Mouse (Mus musculus): ENCODE data around the gene Ap1b1.
"Not testable (repeated sequence)": the region's sequence is repeated elsewhere in the genome, so short reads cannot be mapped to it uniquely, and the experiment has no call there.

The Ap1b1 gene

DNA sequence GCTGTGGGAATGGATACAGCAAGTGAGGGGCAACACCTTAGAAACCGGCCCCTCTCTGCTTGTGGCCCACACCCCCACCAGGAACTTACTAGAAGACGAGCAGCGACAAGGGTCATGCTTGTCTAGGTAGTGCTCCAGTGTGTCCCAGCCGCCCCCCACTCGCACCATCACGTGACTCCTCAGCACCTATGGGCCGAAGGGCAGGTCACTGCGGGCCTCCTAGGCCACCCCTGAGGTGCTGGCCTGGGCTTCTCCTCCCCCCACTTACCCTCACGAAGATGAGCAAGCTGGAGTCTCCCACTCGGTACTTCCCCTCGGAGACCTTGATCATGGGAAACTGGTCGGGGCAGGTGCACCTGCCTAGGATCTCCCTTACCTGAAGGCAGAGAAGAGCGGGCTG lies 75.7 kb downstream of the Ap1b1 start:
- DNase-seq (ENCODE audit: low spot score) = no peak

DNA sequence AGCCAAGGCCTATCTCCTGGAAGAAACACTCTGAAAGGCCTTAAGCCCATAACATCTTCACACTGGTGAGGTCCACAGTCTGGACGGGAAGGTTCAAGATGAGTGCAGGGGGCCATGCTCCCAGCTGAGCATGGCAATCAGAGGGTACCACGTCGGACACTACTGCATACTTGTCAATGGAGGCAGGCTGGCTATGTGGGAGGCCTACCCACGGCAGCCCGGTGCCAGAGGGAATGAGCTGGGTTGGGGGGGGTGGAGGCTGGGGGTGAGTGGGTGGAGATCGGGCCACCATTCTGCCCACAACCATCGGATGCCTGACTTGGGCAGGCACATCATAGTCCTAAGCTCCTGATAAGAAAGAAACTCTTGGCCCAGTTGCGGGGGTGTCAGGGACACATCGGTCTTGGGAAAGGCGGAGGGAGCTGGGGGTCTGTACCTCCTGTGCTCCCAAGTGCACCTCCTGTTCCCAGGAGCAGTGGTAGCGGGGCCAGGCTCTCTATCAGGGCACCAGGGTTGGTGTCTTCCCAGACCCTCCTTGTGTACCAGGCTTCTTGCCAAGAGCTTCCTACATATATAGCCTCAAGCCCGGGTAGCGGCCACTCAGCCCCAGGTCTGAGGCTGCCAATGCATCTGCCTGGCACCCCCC lies 76.4 kb downstream of the Ap1b1 start:
- no peak for DNase-seq (ENCODE audit: low spot score)

DNA sequence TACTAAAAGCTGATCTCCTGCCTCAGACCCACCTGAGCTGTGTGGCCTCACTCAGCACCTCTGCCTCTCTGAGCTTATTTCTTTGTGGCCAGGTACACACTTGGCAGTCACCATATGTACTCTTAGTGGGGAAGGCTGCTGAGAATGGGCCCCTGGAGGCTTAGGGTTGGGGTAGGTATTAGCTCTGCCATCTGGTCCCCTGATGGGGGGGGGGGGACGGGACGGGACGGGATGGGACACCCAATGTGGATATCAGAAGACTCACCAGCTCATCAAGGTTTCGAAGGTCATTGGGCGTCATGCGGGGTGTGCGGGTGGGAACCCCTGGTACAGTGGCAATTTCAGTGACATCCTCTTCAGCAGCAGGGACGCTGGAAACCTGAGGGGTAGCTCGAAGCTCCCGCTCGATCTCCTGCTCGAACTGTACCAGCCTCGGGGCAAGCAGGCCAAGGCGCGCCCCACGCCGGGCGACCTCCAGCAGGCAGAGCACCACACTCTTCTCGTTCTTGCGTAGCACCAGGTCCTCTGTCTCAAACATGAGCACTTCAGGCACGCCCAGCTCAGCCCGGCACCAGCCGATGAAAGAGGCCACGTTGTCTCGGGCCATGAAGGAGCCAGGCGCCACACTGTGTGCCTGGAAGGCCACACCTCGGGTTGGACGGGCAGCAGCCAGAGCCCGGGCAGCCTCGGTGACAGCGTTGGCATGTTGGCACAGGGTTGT lies 77.1 kb downstream of the Ap1b1 start:
- DNase-seq (ENCODE audit: low spot score) = no peak

DNA sequence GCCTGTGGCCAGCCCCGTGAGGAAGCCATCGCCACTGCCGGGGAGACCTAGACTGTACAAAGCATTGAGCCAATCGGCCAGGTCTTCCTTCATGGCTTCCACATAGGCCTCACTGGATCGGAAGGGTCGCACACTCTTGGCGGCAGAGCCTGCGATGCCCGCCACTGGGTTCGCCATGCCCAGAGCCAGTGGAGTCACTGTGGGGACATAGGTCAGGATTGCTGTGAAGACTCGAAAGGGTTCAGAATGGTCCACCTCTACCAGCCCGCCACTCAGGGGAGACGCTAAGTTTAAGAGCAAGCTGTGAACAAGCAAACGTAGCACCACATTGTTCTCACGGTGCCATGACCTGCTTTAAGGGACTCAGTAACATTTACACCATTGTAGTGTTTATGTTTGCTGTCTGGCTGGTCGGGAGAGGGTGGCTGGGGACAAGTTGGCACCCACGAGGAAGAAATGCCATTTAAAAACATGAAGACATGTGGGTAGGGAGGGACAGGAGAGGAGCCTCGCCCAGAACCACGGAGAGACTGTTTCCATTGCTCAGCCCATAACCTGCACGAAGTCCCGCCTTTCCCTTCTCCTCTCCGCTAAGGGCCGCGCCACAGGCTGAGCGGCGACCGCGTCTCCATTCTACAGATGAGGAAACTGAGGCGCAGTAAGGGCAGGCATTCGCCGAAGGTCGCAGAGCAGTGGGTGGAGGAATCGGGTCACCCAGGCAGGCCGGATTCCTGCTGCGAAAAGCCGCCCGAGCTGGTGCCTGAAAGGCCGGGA lies 77.8 kb downstream of the Ap1b1 start:
- no peak for DNase-seq (ENCODE audit: low spot score)

DNA sequence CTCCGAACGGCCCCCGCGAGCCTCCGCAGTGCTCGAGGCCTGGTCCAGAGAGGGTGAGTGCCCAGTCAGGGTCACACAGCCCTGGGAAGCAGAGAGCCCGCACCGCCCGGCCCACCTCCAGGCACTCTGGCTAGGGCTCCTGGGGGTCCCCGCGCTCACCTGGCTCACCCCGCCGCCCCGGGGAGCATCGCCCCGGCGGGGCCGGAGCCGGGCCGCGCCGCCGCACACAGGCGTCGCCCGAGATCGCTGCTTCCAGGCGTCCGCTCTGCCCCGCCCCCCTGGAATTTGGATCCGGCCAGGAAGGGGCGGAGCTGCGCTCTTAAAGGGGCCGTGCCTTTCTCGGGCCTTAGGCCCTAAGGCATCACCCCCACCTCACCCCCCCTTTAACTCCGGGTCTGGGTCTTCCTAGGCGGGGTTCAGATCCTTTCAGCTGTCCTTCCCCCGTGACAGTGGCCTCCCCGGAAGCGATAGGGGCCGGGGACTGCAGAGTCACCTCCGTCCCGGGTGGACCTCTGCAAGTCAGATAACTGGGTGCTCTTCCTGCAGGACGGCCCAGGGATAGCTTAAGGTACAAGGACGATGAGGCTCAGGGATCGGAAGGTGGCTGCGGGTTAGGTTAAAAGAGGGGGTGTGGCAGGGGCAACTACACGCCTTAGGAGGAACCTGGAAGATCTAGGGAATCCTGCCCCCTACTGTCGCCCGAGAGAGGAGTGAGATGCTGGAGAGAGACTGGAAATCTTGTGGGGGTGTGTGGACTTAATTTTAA lies 78.6 kb downstream of the Ap1b1 start, which contains the start of gene Gas2l1:
Gene Gas2l1 (minus strand): TSS at position 272 of the 766 bp plus-strand sequence.
- peak; percentile 83 for DNase-seq (ENCODE audit: low spot score)

DNA sequence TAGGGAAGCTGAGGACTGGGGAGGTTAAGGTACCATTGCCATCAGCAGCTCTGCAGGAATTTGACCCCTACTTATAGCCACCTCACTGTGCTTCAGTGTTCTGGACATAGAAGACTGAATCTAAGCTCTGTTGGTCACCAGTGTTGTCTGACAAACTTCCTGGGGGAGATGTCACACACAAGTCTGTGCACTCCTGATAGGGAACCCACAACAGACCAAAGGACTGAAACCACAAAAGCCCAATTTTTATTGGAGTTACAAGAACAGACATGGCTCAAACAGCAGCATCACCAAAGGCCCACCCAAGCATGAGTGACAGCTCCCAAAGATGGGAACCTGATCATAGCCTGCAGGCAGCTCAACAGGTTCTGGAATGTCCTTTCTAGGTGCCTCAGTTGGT lies 80.4 kb downstream of the Ap1b1 start:
- DNase-seq (ENCODE audit: low spot score) = no peak

DNA sequence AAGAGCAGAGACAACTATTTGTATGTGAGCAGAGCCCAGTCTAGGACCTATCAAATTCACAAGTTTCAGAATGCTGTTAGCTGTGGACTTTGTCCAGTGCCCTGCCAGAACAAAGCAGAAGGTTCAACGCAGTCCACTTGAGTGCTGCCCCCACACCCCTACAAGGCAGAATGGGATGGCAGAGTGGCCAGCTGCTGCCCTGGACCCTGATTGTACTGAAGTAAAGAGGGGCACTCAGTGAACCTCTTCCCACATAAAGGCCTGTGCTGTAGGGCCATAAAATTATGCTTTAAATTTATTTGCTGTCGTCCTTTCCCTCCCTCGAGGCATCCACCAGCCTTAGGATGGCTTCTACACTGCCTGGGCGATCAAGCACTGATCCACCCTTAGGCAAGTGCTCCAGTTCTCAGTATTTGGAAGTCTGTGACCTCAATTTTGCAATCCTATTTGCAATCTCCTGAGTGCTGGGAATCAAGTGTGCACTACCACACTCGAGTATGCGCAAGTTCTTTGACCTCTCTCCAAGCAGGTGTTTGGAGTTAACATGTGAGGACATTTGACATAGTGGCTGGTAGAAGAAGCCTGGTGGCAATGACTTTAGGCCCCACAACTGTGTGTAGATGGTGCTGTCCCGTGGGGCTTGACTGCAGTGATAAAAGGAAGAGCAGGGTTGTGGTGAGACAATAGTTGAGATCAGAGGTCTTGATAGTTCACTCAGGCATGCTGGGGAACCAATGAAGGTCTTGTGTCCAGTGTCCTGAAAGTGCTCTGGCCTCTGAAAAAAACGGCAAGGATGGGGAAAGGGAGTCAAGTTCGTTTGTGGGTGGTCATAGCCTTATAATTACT lies 81.7 kb downstream of the Ap1b1 start:
- DNase-seq (ENCODE audit: low spot score) = no peak

DNA sequence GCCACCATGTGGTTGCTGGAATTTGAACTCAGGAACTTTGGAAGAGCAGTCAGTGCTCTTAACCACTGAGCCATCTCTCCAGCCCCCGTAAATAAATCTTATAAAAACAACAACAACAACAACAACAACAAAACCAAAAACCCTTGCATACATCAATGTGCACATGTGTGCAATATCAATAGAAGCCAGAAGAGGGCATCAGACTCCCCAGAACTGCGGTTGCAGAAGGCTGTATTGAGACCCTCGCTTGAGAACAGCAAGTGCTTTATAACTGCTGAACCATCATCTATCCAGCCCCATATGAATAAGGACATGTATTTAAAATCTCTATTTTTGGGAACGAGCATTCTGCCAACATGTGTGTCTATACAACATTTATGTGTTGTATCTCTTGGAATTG lies 88.3 kb downstream of the Ap1b1 start:
- DNase-seq (ENCODE audit: low spot score) = no peak

DNA sequence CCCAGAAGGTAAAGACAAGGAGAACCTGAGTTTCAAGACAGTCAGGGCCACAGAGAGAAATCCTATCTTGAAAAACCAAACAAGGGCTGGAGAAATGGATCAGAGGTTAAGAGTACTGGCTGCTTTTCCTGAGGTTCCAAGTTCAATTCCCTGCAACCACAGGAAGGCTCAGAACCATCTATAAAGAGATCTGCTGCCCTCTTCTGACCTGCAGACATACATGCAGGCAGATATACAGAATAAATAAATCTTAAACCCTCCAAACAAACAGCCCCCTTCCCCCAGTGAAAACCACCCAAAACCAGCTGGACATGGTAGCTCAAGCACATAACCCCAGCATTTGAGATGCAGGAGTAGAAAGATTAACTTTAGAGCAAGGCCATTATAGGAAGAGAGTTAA lies 89.1 kb downstream of the Ap1b1 start:
- DNase-seq (ENCODE audit: low spot score) = no peak

DNA sequence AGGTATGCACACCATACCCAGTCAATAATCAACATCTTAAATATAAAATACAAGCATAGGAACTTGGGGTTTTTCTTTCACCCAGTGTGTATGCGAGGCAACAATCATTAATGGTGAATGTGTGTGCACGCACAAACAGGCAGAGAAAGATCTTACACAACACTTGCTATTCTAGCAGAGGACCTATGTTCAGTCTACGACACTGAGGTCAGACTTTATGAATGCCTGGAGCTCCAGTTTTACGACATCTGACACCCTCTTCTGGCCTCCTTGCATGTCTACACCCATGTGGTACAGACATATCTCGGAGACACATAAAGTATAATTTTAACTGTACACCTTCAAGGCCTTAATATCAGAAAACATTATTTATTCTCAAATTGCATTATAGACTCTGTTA lies 90.2 kb downstream of the Ap1b1 start:
- not testable (repeated sequence) for DNase-seq (ENCODE audit: low spot score)

DNA sequence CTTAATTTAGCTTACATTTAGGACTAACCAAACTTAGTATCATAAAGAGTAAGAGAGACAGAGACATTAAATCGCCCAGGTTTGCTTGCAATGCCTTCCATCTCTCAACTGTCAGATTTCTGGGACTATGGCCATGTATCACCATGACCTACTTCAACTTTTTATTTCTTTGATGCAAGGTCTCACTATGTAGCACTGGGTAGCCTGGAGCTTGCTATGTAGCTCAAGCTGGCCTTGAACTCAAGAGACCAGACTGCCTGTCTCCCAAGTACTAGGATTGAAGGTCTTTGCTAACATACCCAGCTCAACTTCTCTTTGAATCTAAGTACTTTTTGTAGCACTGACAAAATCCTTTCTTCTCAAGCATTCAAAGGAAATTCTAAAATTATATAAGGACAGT lies 102.5 kb downstream of the Ap1b1 start:
- no peak for DNase-seq (ENCODE audit: low spot score)

DNA sequence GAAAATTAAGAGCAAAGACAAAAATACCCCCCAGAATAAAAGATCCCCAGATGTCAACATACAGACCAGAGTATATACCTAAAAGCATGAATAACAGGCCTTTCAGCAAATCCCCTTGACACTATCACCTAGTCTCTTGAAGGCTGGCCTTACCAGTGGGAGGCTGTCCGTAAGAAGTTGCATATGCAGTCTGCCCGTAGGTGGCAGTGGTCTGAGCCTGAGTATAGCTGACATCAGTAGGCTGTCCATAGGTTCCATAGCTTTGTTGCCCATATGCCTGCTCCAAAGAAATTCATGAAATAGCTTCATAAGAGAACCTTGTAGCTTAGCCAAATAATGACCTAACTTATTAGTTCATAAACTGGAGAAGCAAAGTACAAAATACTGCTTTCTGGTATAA lies 105.1 kb downstream of the Ap1b1 start:
- DNase-seq (ENCODE audit: low spot score) = no peak
